Mouse (Mus musculus): ENCODE measurements around the gene Foxp2. TPM values are rescaled to one million over a fixed set of nuclear protein-coding genes. Genes with fewer than 3 reads are reported as not detected.
A peak's percentile ranks its signal among the peaks of the same experiment; 100 is the strongest.

Foxp2 gene
- total RNA-seq, 2 experiments from 2014 or later: 1.8 to 2.9 TPM

DNA sequence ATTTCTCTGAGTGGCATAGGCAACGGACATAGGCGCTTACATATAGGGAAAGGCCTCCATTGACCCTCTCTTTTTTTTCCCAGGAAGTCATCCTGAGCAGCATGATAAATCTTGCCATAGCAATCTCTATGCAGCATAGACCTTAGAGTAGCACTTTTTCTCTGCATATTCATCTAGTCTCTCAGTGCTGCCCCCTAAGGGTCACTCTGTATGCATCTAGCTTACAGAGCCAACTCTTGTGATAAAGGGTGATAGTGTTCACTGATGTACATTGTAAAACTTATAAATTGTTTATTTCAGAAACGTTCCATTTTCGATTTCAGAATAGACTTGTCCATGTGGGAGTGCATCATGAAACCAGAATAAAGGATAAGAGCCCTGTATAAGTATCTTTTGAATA, 454.7 kb downstream of the Foxp2 start:
- DNase-seq (ENCODE audit: low spot score in 2 of 2): no peak

DNA sequence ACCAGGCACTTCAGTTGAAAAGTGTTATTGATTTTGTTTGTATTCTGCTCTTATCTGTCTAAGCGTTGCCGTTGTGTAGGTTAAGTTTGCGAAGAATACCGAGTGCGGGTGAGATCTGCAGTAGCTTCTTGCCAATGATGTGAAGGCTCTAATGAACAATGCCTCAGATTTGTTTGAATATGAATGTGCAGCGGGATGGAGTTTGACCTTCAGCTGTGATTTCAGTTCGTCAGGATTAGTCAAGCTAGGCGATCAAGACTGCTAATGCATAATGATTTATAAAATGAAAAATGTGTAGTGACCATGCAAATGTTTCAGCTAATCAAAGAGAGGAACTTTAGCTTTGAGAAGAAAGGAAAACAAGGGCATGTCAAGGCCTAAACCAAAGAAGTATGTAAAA, 469.1 kb downstream of the Foxp2 start:
- no peak for DNase-seq (ENCODE audit: low spot score in 2 of 2)

DNA sequence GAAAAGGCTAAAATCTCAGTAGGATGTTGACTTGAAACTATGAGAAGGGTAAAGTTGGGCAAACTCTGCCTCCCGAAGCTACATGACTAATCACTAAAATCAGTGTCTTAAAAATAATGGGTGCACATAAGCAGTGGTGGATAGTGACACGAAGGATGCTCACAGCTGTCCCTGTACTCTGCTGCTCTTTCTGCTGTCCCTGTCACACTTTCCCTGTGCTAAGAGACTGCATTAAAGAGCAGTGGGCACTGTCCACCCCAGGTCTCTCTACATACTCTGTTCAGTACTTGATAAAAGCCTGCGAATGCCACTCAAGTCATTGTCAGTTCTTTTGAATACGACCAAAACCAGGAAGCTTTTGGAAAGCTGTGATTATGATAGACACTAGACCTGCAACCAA, 469.7 kb downstream of the Foxp2 start:
- no peak for DNase-seq (ENCODE audit: low spot score in 2 of 2)

DNA sequence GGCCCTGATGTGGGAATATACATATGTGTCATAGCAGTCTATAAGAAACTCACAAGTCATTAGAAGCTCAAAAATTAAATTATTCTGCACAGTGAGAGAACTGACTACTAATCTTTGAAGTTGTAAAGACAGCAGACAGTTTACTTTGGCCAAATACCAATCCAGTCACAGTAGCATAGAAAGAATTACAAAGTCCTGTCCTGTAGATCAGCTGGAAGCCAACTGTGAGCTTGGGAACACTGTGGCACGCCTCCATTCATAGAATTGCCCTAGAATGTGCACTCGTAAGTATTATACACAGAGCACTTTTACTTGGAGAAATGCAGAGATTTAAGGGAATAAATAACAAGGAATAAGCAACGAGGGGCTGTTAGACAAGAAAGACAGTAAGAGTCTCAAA, 472.5 kb downstream of the Foxp2 start:
- DNase-seq (ENCODE audit: low spot score in 2 of 2): no peak

DNA sequence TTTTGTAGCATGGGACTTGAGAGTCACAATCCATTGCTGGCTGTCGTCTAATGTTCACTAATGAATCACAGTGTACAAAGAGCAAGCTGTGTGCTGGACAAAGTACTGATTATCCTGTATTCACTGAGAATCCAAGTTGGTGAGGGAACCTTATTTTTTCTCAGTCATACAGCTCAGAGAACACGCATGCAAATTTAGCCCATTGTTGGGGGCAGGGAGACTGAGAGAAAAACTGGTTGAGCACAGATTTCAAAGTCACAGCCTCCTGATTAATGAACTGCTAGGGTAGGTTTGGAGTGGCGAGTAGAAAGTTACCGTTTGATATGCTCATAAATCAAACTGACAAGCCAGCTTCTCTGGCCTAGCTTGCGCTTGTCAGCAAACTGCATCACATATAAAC, 477.1 kb downstream of the Foxp2 start:
- DNase-seq (ENCODE audit: low spot score in 2 of 2): no peak

DNA sequence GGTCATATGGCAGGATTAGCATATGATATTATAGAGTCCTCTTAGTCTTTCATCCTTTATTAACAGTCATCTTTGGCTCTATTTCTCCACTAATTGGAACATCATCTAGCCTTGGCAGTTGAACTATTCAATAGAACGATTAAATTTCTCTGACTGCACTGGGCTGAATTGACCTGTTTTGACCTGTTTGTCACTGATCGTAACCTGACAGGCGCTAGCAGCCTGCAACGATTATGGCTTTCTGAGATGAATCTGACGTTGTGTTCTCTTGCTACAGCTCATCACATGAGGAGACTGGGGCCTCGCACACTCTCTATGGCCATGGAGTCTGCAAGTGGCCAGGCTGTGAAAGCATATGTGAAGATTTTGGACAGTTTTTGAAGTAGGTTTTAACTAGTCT, 495.3 kb downstream of the Foxp2 start:
- DNase-seq (ENCODE audit: low spot score in 2 of 2): no peak

DNA sequence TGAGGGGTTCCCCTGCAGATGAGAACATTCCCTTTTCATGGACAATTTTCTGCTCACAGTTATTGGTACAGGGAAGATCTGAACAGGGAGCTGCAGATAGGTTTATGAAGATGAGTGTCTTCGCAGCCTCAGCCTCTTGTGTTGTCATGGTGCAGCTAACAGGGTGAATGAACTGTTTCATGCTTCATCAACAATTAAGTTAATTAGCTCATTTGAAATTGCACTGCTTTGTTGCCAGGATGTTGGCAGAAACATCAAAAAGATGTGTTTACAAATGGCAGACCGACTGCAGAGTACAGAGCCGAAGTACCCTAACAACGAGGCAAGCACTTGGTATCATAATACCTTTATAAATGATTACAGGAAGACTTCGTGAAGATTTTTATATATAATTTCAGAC, 496.3 kb downstream of the Foxp2 start:
- peak in 1 of 2 experiments; percentile 54 for DNase-seq (ENCODE audit: low spot score in 2 of 2)

DNA sequence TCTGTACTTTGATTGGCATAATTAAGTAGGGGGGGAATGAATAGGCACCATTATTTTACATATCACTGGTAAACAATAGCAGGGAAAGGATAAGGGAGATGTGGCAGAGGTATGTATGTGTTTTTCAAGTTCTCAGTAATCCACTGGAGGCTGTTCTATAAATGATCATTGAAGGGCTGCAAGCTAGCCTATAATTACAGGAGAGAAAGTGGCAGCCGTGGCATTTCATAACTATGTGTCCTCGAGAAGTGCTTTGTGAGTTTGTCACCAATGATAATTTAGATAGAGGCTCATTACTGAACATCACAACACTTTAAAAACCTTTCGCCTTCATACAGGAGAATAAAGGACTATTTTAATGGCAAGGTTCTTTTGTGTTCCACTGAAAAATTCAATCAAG, 500.0 kb downstream of the Foxp2 start:
- DNase-seq (ENCODE audit: low spot score in 2 of 2): no peak

DNA sequence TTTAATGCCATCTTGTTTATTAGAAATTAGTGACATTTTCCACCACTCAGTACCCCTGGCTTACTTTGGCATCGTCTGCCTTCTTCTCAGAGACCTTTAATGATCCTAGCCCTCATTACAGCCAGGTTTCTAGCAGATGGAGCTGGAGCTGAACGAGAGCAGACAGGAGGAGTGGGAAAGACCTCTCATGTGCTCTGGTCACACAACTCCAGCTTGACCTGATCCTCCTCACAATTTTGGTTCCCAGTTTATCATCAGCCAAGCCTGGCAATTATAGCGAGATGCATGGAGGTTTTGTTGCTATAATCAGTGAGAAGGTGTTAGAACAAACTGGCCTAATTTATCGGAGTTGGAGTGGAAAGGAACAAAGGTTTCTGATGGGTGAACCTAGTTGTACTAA, 500.9 kb downstream of the Foxp2 start:
- DNase-seq (ENCODE audit: low spot score in 2 of 2): no peak

DNA sequence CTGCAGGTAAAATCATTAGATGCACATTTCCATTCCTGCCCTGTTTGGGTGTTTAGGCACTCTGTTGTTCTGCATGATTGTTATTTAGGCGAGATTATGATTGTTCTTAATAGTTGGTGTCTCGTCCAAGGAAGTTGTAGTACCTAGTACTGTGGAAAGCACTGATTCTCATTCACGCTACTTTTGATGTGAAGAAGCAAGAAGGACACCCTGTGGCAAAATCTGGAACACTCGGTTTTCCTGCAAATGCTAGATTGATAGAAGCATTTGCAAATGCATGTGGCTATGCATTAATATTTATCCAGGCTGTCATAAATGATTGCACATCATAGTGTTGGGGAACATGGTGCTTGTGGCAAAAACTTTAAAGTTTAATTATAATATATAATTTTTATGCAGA, 514.0 kb downstream of the Foxp2 start:
- DNase-seq (ENCODE audit: low spot score in 2 of 2): no peak

DNA sequence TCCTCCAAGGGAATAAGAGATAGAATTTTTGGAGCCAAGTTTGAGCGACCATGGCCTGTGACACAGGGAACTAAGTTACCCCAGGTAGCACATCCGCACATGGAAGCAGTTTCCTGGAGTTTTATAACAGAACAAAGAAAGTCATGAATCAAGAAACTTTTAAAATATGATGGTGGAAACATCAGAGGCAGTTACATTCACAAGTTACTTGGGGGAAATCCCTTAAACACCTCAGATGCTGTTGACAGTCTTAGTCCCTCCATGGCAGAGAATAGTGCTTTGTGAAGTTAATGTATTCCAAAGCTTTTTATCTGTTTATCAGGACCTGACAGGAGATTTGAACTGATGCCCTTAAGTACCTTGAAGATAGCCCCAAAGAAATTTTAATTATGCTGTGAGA, 558.6 kb downstream of the Foxp2 start:
- no peak for DNase-seq (ENCODE audit: low spot score in 2 of 2)

DNA sequence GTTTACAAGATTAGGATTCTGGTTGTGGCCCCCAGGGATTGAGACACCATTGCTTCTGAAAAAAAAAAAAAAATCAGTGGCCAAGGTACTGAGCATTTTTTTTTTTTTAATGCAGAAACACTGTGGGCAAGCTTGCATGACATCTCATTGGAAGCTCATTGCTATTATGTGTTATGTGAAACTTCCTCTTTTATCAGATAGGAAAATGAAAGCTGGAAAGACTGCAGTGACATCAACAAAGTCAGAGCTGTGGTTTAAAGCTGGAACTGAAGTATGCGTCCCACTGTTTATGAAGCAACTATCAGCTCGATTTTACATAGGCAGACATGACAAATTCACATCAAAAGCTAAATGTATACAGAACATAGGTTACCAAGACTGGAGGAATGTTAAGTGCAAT, 562.2 kb downstream of the Foxp2 start:
- DNase-seq (ENCODE audit: low spot score in 2 of 2): no peak

DNA sequence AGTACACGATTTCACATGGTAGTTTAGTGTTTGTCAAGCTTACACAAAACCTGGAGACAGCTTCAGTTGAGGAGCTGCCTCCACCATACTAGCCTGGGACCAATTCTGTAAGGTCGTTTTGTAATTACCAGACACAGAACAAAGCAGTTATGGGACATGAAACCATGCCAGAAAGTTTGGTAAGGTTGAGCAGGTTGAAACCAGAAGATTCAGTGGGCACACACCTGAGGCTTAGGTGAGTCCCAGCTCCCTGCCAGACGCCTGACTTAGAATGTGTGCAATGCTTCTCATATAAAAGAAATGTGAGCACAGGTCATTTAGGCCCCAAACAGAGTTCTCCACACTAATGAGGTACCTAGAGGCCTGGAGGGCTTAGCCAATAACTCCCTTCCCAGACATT, 564.3 kb downstream of the Foxp2 start:
- no peak for DNase-seq (ENCODE audit: low spot score in 2 of 2)

DNA sequence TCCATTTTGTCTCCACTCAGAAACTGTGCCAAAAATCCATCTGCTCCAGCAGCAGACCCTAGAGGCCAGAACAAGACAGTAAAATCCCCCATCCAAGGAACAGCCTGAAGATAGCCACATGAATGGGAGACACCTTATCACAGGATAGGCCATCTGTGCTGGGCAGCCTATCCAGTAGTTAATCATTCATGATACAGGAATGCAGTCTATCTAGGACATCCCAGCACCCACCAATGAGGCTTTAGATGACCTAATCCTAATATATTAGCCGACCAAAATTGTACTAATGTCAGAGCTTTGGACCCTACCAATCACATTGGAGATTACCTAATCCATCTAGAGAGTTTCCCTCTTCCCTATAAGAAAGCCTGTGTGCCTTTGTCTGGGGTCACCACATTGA, 565.5 kb downstream of the Foxp2 start:
- no peak for DNase-seq (ENCODE audit: low spot score in 2 of 2)

DNA sequence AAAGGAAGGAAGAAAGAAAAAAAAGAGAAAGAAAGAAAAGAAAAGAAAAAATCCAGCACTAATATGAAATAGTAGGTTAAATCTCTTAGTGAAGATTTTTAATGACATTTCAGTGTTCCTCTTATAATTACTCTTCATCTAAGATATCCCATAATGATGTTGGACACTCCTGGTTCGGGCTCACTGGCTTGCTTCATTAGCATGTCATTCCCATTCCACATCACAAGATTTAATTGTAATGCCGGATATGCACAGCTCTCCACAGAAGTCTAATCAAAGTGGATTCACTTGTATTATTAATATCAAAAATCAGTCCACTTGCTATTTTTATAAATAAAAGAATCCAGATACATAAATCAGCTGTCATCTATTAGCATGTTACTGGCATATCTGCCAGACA, 585.8 kb downstream of the Foxp2 start:
- DNase-seq (ENCODE audit: low spot score in 2 of 2): no peak

Small RNA genes lying within 50 kb of the gene (microRNA-seq; reads per million reads assigned to microRNA genes)
- gene Gm25470: 0 reads per million in 2 experiments

Other genes with a start within 250 kb of the Foxp2 start
- gene Ppp1r3a, start 146.1 kb upstream of the Foxp2 start, total RNA-seq (2021): not detected

All from layer of hippocampus, postnatal 14 days (tissue).